Mouse (Mus musculus): ENCODE results near the gene Lrrc28. TPM values are rescaled to one million over a fixed set of nuclear protein-coding genes. Genes with fewer than 3 reads are reported as not detected.

Lrrc28 gene
- polyA plus RNA-seq, 1 experiment from 2014 or later, result 18.4 TPM

DNA sequence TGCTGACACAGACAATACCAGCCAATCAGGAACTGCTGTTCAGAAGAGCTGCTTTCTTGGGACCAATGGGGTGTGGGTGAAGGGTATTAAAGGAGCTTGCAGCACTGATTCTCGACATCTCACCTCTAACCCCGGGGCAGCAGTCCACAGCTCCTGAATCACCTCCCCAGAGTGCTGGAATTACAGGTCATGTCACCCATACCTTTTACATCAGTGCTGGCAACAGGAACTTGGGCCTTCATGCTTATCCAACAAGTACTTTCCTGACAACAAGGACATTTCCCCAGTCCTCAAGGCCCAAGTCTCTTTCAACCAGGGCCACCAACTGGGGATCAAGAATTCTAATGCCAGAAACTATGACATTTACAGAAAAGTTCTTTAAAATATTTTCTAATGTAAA lies 8.9 kb downstream of the Lrrc28 start:
- no peak overlapping the region for H3K4me3 ChIP-seq (ENCODE audit: low read length)
- no peak overlapping the region for H3K4me2 ChIP-seq (replicated peaks; ENCODE audit: low read depth, low read length)
- no peaks in the 10 kb centered on the region for H3K36me3 ChIP-seq (ENCODE audit: control insufficient read depth, insufficient read depth, low read length)
- H3K27me3 ChIP-seq (ENCODE audit: control insufficient read depth, insufficient read depth, low read length), result no peaks in the 10 kb centered on the region
- WGBS, result 72% methylated on average over 2 of the region's 2 CpGs
- no peak overlapping the region for H3K9ac ChIP-seq (ENCODE audit: low read depth, low read length)
- no peak for ATAC-seq (ENCODE audit: low FRiP score, low TSS enrichment)
- H3K4me1 ChIP-seq (ENCODE audit: control insufficient read depth, insufficient read depth, low read length), result no peaks in the 10 kb centered on the region
- H3K9me3 ChIP-seq (ENCODE audit: control insufficient read depth, low read length), result no peaks in the 10 kb centered on the region
- H3K27ac ChIP-seq (ENCODE audit: low read depth, low read length), result no peak overlapping the region

GRCm38 (mm10) chr7:67634210-67634609 lies 10.9 kb downstream of the Lrrc28 start:
- no peaks in the 10 kb centered on the region for H3K4me1 ChIP-seq (ENCODE audit: control insufficient read depth, insufficient read depth, low read length)
- no peak for ATAC-seq (ENCODE audit: low FRiP score, low TSS enrichment)
- H3K9ac ChIP-seq (ENCODE audit: low read depth, low read length), result no peak overlapping the region
- no peaks in the 10 kb centered on the region for H3K27me3 ChIP-seq (ENCODE audit: control insufficient read depth, insufficient read depth, low read length)
- WGBS, result 88% methylated on average over 3 of the region's 3 CpGs
- no peak overlapping the region for H3K4me2 ChIP-seq (replicated peaks; ENCODE audit: low read depth, low read length)
- H3K27ac ChIP-seq (ENCODE audit: low read depth, low read length), result no peak overlapping the region
- no peaks in the 10 kb centered on the region for H3K36me3 ChIP-seq (ENCODE audit: control insufficient read depth, insufficient read depth, low read length)
- no peaks in the 10 kb centered on the region for H3K9me3 ChIP-seq (ENCODE audit: control insufficient read depth, low read length)
- no peak overlapping the region for H3K4me3 ChIP-seq (ENCODE audit: low read length)

DNA sequence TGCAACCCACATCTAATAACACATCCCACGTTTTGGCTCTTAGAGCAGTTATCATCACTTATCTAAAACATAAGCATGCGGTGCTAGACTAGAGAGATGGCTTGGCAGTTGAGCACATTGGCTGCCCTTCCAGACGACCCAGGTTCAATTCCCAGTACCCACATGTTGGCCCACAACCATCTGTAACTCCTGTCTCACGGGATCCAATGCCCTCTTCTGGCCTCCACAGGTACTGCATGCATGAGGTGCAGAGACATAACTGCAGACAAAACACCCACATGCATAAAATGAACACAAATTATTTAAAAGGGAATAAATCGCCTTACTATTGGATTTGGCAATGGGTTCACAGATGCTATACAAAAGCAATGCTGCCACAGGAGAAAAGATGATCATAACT lies 12.7 kb downstream of the Lrrc28 start:
- Histone ChIP-seq H3K4me1 (ENCODE audit: control insufficient read depth, insufficient read depth, low read length) (no peaks in the 10 kb centered on the region), H3K27me3 (ENCODE audit: control insufficient read depth, insufficient read depth, low read length) (no peaks in the 10 kb centered on the region), H3K4me3 (ENCODE audit: low read length) (no peak overlapping the region), H3K36me3 (ENCODE audit: control insufficient read depth, insufficient read depth, low read length) (no peaks in the 10 kb centered on the region), H3K9me3 (ENCODE audit: control insufficient read depth, low read length) (no peaks in the 10 kb centered on the region), H3K27ac (ENCODE audit: low read depth, low read length) (no peak overlapping the region), H3K4me2 (replicated peaks; ENCODE audit: low read depth, low read length) (no peak overlapping the region), H3K9ac (ENCODE audit: low read depth, low read length) (no peak overlapping the region)
- WGBS, result 86% methylated on average over 5 of the region's 5 CpGs
- no peak for ATAC-seq (ENCODE audit: low FRiP score, low TSS enrichment)

GRCm38 (mm10) chr7:67630817-67631216 lies 14.3 kb downstream of the Lrrc28 start:
- Histone ChIP-seq H3K9me3 (ENCODE audit: control insufficient read depth, low read length) (no peaks in the 10 kb centered on the region), H3K36me3 (ENCODE audit: control insufficient read depth, insufficient read depth, low read length) (no peaks in the 10 kb centered on the region), H3K27me3 (ENCODE audit: control insufficient read depth, insufficient read depth, low read length) (no peaks in the 10 kb centered on the region), H3K4me3 (ENCODE audit: low read length) (no peak overlapping the region), H3K9ac (ENCODE audit: low read depth, low read length) (no peak overlapping the region), H3K27ac (ENCODE audit: low read depth, low read length) (no peak overlapping the region), H3K4me1 (ENCODE audit: control insufficient read depth, insufficient read depth, low read length) (no peaks in the 10 kb centered on the region), H3K4me2 (replicated peaks; ENCODE audit: low read depth, low read length) (no peak overlapping the region)
- no peak for ATAC-seq (ENCODE audit: low FRiP score, low TSS enrichment)
- 18% methylated on average over 2 of the region's 2 CpGs for WGBS

DNA sequence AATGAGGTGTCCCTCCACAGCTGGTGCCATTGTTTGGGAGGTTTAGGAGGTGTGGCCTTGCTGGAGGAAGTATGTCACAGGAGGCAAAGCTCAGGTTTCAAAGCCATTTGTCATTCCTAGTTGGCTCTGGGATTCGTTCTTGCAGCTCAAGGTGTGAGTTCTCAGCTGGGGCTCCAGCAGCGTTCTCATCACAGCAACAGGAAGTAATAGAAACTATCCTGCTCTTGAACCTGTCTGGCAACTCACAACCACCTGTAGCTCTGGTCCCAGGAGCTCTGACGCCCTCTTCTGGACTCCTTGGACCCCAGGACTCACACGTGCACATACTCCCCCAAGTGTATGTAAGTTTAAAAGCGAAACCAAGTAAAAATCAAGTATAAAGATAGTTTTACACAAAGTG lies 15.4 kb downstream of the Lrrc28 start:
- Histone ChIP-seq H3K4me2 (replicated peaks; ENCODE audit: low read depth, low read length) (no peak overlapping the region), H3K27me3 (ENCODE audit: control insufficient read depth, insufficient read depth, low read length) (no peaks in the 10 kb centered on the region), H3K4me3 (ENCODE audit: low read length) (no peak overlapping the region), H3K36me3 (ENCODE audit: control insufficient read depth, insufficient read depth, low read length) (no peaks in the 10 kb centered on the region), H3K9ac (ENCODE audit: low read depth, low read length) (no peak overlapping the region), H3K27ac (ENCODE audit: low read depth, low read length) (no peak overlapping the region), H3K9me3 (ENCODE audit: control insufficient read depth, low read length) (no peaks in the 10 kb centered on the region), H3K4me1 (ENCODE audit: control insufficient read depth, insufficient read depth, low read length) (no peaks in the 10 kb centered on the region)
- ATAC-seq (ENCODE audit: low FRiP score, low TSS enrichment), result no peak
- WGBS, result 44% methylated on average over 5 of the region's 5 CpGs

GRCm38 (mm10) chr7:67626671-67627070 lies 18.4 kb downstream of the Lrrc28 start:
- H3K27me3 ChIP-seq (ENCODE audit: control insufficient read depth, insufficient read depth, low read length), result no peaks in the 10 kb centered on the region
- H3K4me2 ChIP-seq (replicated peaks; ENCODE audit: low read depth, low read length), result no peak overlapping the region
- no peak for ATAC-seq (ENCODE audit: low FRiP score, low TSS enrichment)
- no peaks in the 10 kb centered on the region for H3K9me3 ChIP-seq (ENCODE audit: control insufficient read depth, low read length)
- H3K4me1 ChIP-seq (ENCODE audit: control insufficient read depth, insufficient read depth, low read length), result no peaks in the 10 kb centered on the region
- 89% methylated on average over 5 of the region's 5 CpGs for WGBS
- no peak overlapping the region for H3K27ac ChIP-seq (ENCODE audit: low read depth, low read length)
- no peak overlapping the region for H3K4me3 ChIP-seq (ENCODE audit: low read length)
- no peaks in the 10 kb centered on the region for H3K36me3 ChIP-seq (ENCODE audit: control insufficient read depth, insufficient read depth, low read length)
- H3K9ac ChIP-seq (ENCODE audit: low read depth, low read length), result no peak overlapping the region

GRCm38 (mm10) chr7:67622151-67622550 lies 22.9 kb downstream of the Lrrc28 start:
- Histone ChIP-seq H3K27me3 (ENCODE audit: control insufficient read depth, insufficient read depth, low read length) (no peaks in the 10 kb centered on the region), H3K9ac (ENCODE audit: low read depth, low read length) (no peak overlapping the region), H3K4me1 (ENCODE audit: control insufficient read depth, insufficient read depth, low read length) (peaks cover 2% of the 10 kb centered on the region), H3K27ac (ENCODE audit: low read depth, low read length) (no peak overlapping the region), H3K9me3 (ENCODE audit: control insufficient read depth, low read length) (no peaks in the 10 kb centered on the region), H3K4me3 (ENCODE audit: low read length) (no peak overlapping the region), H3K4me2 (replicated peaks; ENCODE audit: low read depth, low read length) (no peak overlapping the region), H3K36me3 (ENCODE audit: control insufficient read depth, insufficient read depth, low read length) (no peaks in the 10 kb centered on the region)
- WGBS, result 70% methylated on average over 3 of the region's 3 CpGs
- ATAC-seq (ENCODE audit: low FRiP score, low TSS enrichment), result no peak

GRCm38 (mm10) chr7:67619836-67620235 lies 25.2 kb downstream of the Lrrc28 start:
- Histone ChIP-seq H3K4me1 (ENCODE audit: control insufficient read depth, insufficient read depth, low read length) (peaks cover 9% of the 10 kb centered on the region), H3K27me3 (ENCODE audit: control insufficient read depth, insufficient read depth, low read length) (no peaks in the 10 kb centered on the region), H3K9ac (ENCODE audit: low read depth, low read length) (no peak overlapping the region), H3K4me2 (replicated peaks; ENCODE audit: low read depth, low read length) (no peak overlapping the region), H3K4me3 (ENCODE audit: low read length) (no peak overlapping the region), H3K9me3 (ENCODE audit: control insufficient read depth, low read length) (no peaks in the 10 kb centered on the region), H3K36me3 (ENCODE audit: control insufficient read depth, insufficient read depth, low read length) (no peaks in the 10 kb centered on the region), H3K27ac (ENCODE audit: low read depth, low read length) (no peak overlapping the region)
- ATAC-seq (ENCODE audit: low FRiP score, low TSS enrichment), result no peak
- WGBS, result 75% methylated on average over 4 of the region's 4 CpGs

- peaks cover 21% of the 10 kb centered on the region for H3K4me1 ChIP-seq (ENCODE audit: control insufficient read depth, insufficient read depth, low read length)
- 59% methylated on average over 3 of the region's 3 CpGs for WGBS
- no peaks in the 10 kb centered on the region for H3K27me3 ChIP-seq (ENCODE audit: control insufficient read depth, insufficient read depth, low read length)
- H3K9me3 ChIP-seq (ENCODE audit: control insufficient read depth, low read length), result no peaks in the 10 kb centered on the region
- H3K27ac ChIP-seq (ENCODE audit: low read depth, low read length), result no peak overlapping the region
- H3K9ac ChIP-seq (ENCODE audit: low read depth, low read length), result no peak overlapping the region
- peak; percentile 54 for ATAC-seq (ENCODE audit: low FRiP score, low TSS enrichment)
- H3K4me3 ChIP-seq (ENCODE audit: low read length), result no peak overlapping the region
- no peaks in the 10 kb centered on the region for H3K36me3 ChIP-seq (ENCODE audit: control insufficient read depth, insufficient read depth, low read length)
- H3K4me2 ChIP-seq (replicated peaks; ENCODE audit: low read depth, low read length), result no peak overlapping the region
Measured at GRCm38 (mm10) chr7:67618316-67618715, 26.8 kb downstream of the Lrrc28 start.

GRCm38 (mm10) chr7:67617646-67618045 lies 27.4 kb downstream of the Lrrc28 start:
- Histone ChIP-seq H3K27ac (ENCODE audit: low read depth, low read length) (no peak overlapping the region; the same call in 1 of the 2 replicates), H3K9me3 (ENCODE audit: control insufficient read depth, low read length) (no peaks in the 10 kb centered on the region), H3K4me1 (ENCODE audit: control insufficient read depth, insufficient read depth, low read length) (peaks cover 21% of the 10 kb centered on the region), H3K9ac (ENCODE audit: low read depth, low read length) (no peak overlapping the region), H3K36me3 (ENCODE audit: control insufficient read depth, insufficient read depth, low read length) (no peaks in the 10 kb centered on the region), H3K4me2 (replicated peaks; ENCODE audit: low read depth, low read length) (no peak overlapping the region), H3K27me3 (ENCODE audit: control insufficient read depth, insufficient read depth, low read length) (no peaks in the 10 kb centered on the region), H3K4me3 (ENCODE audit: low read length) (no peak overlapping the region)
- no peak for ATAC-seq (ENCODE audit: low FRiP score, low TSS enrichment)
- WGBS, result 78% methylated on average over 10 of the region's 10 CpGs
